Mouse (Mus musculus) hindbrain, embryonic 16.5 days (tissue): ENCODE data around the gene Slc25a27. TPM values are rescaled to one million over a fixed set of nuclear protein-coding genes. Genes with fewer than 3 reads are reported as not detected.

Experiments used
- ATAC-seq: fragments of 200-750 bp; cut with Nextera tagmentation; 2 replicates; pipeline ENCODE4 v1.8.0; 2017; ENCODE audit warnings: moderate TSS enrichment, moderate library complexity
- H3K27ac ChIP-seq: fragments of 300-500 bp; sonication (generic); 2 replicates; pipeline ENCODE4 v1.5.1; 2014; ENCODE audit warnings: low read depth, mild to moderate bottlenecking, control low read depth, low read length, moderate library complexity
- H3K27me3 ChIP-seq: fragments of 300-500 bp; sonication (generic); replicated peaks from 2 replicates; pipeline ENCODE4 v1.6.1; 2014; ENCODE audit warnings: low read length; ENCODE audit not compliant: control insufficient read depth, insufficient read depth
- H3K36me3 ChIP-seq: fragments of 300-500 bp; sonication (generic); 2 replicates; pipeline ENCODE4 v1.6.1; 2014; ENCODE audit warnings: mild to moderate bottlenecking, low read length, moderate library complexity, mixed read lengths; ENCODE audit not compliant: control insufficient read depth, insufficient read depth
- H3K4me1 ChIP-seq: fragments of 300-500 bp; sonication (generic); 2 replicates; pipeline ENCODE4 v1.6.1; 2014; ENCODE audit warnings: low read depth, low read length; ENCODE audit not compliant: control insufficient read depth, insufficient read depth
- H3K4me2 ChIP-seq: fragments of 300-500 bp; sonication (generic); 2 replicates; pipeline ENCODE4 v1.6.1; 2014; ENCODE audit warnings: mild to moderate bottlenecking, low read length, control low read depth, moderate library complexity
- H3K4me3 ChIP-seq: fragments of 300-500 bp; sonication (generic); 2 replicates; pipeline ENCODE4 v1.5.1; 2014; ENCODE audit warnings: mild to moderate bottlenecking, low read length, control low read depth, moderate library complexity
- H3K9ac ChIP-seq: fragments of 300-500 bp; sonication (generic); 2 replicates; pipeline ENCODE4 v1.6.1; 2014; ENCODE audit warnings: low read depth, mild to moderate bottlenecking, control low read depth, low read length, moderate library complexity
- H3K9me3 ChIP-seq: fragments of 300-500 bp; sonication (generic); 2 replicates; pipeline ENCODE4 v1.6.1; 2014; ENCODE audit warnings: mild to moderate bottlenecking, low read length, moderate library complexity; ENCODE audit not compliant: control insufficient read depth
- WGBS: fragments of 180-500 bp; shearing (Covaris S2); extraction: QIAGEN DNeasy Blood & Tissue Kit; methylation state at CpG from one replicate; pipeline ENCODE4 v1.1.7; 2014; 5-methylcytosine and 5-hydroxymethylcytosine counted together
- polyA plus RNA-seq: library from polyadenylated mRNA; unstranded; fragments of >200 nt; fragmentation: Nextera tagmentation; extraction: Ambion mirVana; gene quantifications from 2 replicates; pipeline ENCODE4 v1.2.1, GENCODE M21; 2015

Slc25a27 gene
- polyA plus RNA-seq, 1 experiment from 2014 or later: 97.4 TPM

GRCm38 (mm10) chr17:43637146-43637545, 29.9 kb downstream of the Slc25a27 start:
- WGBS: 98% methylated on average over 4 of the region's 4 CpGs
- 0 out of 2 replicates have a peak, but pooled peaks cover 2% of the 10 kb centered on the region for H3K4me1 ChIP-seq
- no peak for ATAC-seq

GRCm38 (mm10) chr17:43630427-43630760, 36.6 kb downstream of the Slc25a27 start:
- H3K9ac ChIP-seq: peak overlapping the region; percentile 63; the same call in 1 of the 2 replicates
- H3K9me3 ChIP-seq: peaks cover 8% of the 10 kb centered on the region; the same call in 1 of the 2 replicates
- WGBS: 36% methylated on average over 13 of the region's 13 CpGs
- no peaks in the 10 kb centered on the region for H3K36me3 ChIP-seq
- H3K27ac ChIP-seq: no peak overlapping the region
- H3K4me3 ChIP-seq: peak overlapping the region; percentile 42
- H3K27me3 ChIP-seq: peaks cover 23% of the 10 kb centered on the region
- H3K4me1 ChIP-seq: peaks cover 13% of the 10 kb centered on the region
- peak overlapping the region; percentile 65 for H3K4me2 ChIP-seq
- ATAC-seq: peak; percentile 45

More at GRCm38 (mm10) chr17:43637146-43637545, 29.9 kb downstream of the Slc25a27 start:
- no peak overlapping the region for H3K4me2 ChIP-seq
- H3K36me3 ChIP-seq: peaks cover 7% of the 10 kb centered on the region; the same call in 1 of the 2 replicates
- H3K9ac ChIP-seq: no peak overlapping the region
- no peak overlapping the region for H3K4me3 ChIP-seq
- no peak overlapping the region for H3K27ac ChIP-seq
- H3K9me3 ChIP-seq: 0 out of 2 replicates have a peak, but pooled peaks cover 2% of the 10 kb centered on the region
- no peaks in the 10 kb centered on the region for H3K27me3 ChIP-seq

- peak; percentile 72 for ATAC-seq
- peaks cover 13% of the 10 kb centered on the region for H3K4me1 ChIP-seq
- H3K27ac ChIP-seq: no peak within 1 kb of the TSS
- peaks cover 8% of the 10 kb centered on the region; the same call in 1 of the 2 replicates for H3K9me3 ChIP-seq
- peak within 1 kb of the TSS; percentile 63 for H3K9ac ChIP-seq
- 2% methylated on average over 63 of the region's 83 CpGs for WGBS
- peak within 1 kb of the TSS; percentile 65 for H3K4me2 ChIP-seq
- H3K36me3 ChIP-seq: no peaks in the 10 kb centered on the region
- peak within 1 kb of the TSS; percentile 42 for H3K4me3 ChIP-seq
- peaks cover 23% of the 10 kb centered on the region for H3K27me3 ChIP-seq
Measured at GRCm38 (mm10) chr17:43629496-43630426, 37.3 kb downstream of the Slc25a27 start, which contains the start of gene Tdrd6. TSS of gene Tdrd6 (minus strand) at chr17:43630299.

- peak overlapping the region; percentile 65 for H3K4me2 ChIP-seq
- peaks cover 8% of the 10 kb centered on the region; the same call in 1 of the 2 replicates for H3K9me3 ChIP-seq
- H3K9ac ChIP-seq: peak overlapping the region; percentile 63; the same call in 1 of the 2 replicates
Measured at GRCm38 (mm10) chr17:43629026-43629495, 38.0 kb downstream of the Slc25a27 start.

GRCm38 (mm10) chr17:43628246-43628645, 38.8 kb downstream of the Slc25a27 start:
- Histone ChIP-seq H3K27me3 (peaks cover 23% of the 10 kb centered on the region), H3K27ac (no peak overlapping the region), H3K9ac (no peak overlapping the region), H3K4me2 (no peak overlapping the region), H3K36me3 (no peaks in the 10 kb centered on the region), H3K4me1 (peaks cover 13% of the 10 kb centered on the region), H3K4me3 (no peak overlapping the region), H3K9me3 (peaks cover 8% of the 10 kb centered on the region; the same call in 1 of the 2 replicates)
- ATAC-seq: no peak
- WGBS: 93% methylated on average over 10 of the region's 10 CpGs

More at GRCm38 (mm10) chr17:43629026-43629495, 38.0 kb downstream of the Slc25a27 start:
- Histone ChIP-seq H3K4me1 (peaks cover 13% of the 10 kb centered on the region), H3K27me3 (peaks cover 23% of the 10 kb centered on the region), H3K36me3 (no peaks in the 10 kb centered on the region), H3K4me3 (peak overlapping the region; percentile 42), H3K27ac (no peak overlapping the region)
- 23% methylated on average over 24 of the region's 24 CpGs for WGBS
- ATAC-seq: peak; percentile 49

GRCm38 (mm10) chr17:43622076-43622475, 44.9 kb downstream of the Slc25a27 start:
- H3K36me3 ChIP-seq: no peaks in the 10 kb centered on the region
- no peak overlapping the region for H3K4me3 ChIP-seq
- no peaks in the 10 kb centered on the region for H3K27me3 ChIP-seq
- WGBS: 92% methylated on average over 10 of the region's 10 CpGs
- ATAC-seq: no peak
- H3K4me1 ChIP-seq: no peaks in the 10 kb centered on the region
- no peak overlapping the region for H3K27ac ChIP-seq
- H3K9me3 ChIP-seq: peaks cover 5% of the 10 kb centered on the region; the same call in 1 of the 2 replicates
- no peak overlapping the region for H3K4me2 ChIP-seq
- H3K9ac ChIP-seq: no peak overlapping the region

GRCm38 (mm10) chr17:43619156-43619555, 47.9 kb downstream of the Slc25a27 start:
- ATAC-seq: no peak
- Histone ChIP-seq H3K4me2 (no peak overlapping the region), H3K27me3 (no peaks in the 10 kb centered on the region), H3K9me3 (no peaks in the 10 kb centered on the region), H3K9ac (no peak overlapping the region), H3K36me3 (no peaks in the 10 kb centered on the region), H3K4me1 (no peaks in the 10 kb centered on the region), H3K4me3 (no peak overlapping the region), H3K27ac (no peak overlapping the region)
- 95% methylated on average over 9 of the region's 9 CpGs for WGBS

GRCm38 (mm10) chr17:43612221-43612620, 54.8 kb downstream of the Slc25a27 start:
- Histone ChIP-seq H3K4me2 (no peak overlapping the region), H3K9me3 (no peaks in the 10 kb centered on the region), H3K27me3 (no peaks in the 10 kb centered on the region), H3K9ac (no peak overlapping the region), H3K4me3 (no peak overlapping the region), H3K27ac (no peak overlapping the region), H3K36me3 (no peaks in the 10 kb centered on the region), H3K4me1 (no peaks in the 10 kb centered on the region)
- 77% methylated on average over 3 of the region's 3 CpGs for WGBS
- ATAC-seq: no peak

GRCm38 (mm10) chr17:43611586-43611985, 55.4 kb downstream of the Slc25a27 start:
- Histone ChIP-seq H3K27ac (no peak overlapping the region), H3K4me2 (no peak overlapping the region), H3K36me3 (no peaks in the 10 kb centered on the region), H3K9ac (no peak overlapping the region), H3K9me3 (no peaks in the 10 kb centered on the region), H3K4me1 (no peaks in the 10 kb centered on the region), H3K27me3 (no peaks in the 10 kb centered on the region), H3K4me3 (no peak overlapping the region)
- 17% methylated on average over 7 of the region's 7 CpGs for WGBS
- peak; percentile 73 for ATAC-seq
